Mouse (Mus musculus) kidney, adult 2 months (tissue): ENCODE measurements around the gene Tmem215.

Experiments used
- CTCF ChIP-seq: fragments of 200-500 bp; conservative IDR thresholded peaks from 2 replicates; pipeline ENCODE4 v1.5.1; 2011; ENCODE audit warnings: low read depth, mild to moderate bottlenecking, control low read depth, low read length, moderate library complexity, mixed read lengths; ENCODE audit not compliant: insufficient read depth, insufficient read length
- POLR2A ChIP-seq: fragments of 200-500 bp; IDR thresholded peaks from one replicate; pipeline ENCODE4 v1.6.1; 2011; ENCODE audit warnings: low read depth, low read length, control low read depth

DNA sequence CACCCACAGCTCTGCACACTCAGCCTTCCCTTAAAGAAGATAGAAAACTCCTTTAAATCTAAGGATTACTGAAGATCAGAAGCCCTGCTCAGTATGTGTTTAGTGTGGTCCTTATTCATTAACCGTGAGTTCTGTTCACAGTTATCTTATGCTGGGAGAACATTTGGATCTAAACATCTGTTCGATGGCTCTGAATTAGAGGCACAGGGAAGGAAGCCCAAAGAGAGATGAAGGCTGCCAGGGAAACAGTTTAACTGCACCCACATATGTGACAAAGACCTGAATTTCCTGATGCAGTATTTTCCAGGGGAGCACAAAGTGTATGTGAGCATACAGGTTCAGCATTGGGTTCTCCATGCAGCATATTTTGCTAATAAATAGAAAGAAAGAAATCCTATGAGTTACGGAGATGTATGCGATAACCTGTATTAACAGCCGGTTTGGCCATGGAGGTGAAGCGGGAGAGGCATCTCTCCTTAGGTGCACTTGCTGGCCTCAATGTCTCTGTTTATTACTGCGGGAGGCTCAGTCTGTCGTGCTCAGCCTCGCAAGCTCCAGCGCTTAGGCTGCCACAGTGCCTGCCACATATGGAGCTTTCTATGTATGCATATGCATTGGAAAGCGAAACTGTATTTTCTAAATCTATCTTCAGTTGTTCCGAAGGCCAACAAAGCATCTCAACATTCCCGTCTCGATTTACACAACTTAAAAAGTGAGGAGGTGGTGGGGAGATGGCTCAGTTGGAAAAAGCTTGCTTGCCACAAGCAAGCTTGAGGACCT is 46.8 kb downstream of the Tmem215 start:
- TF ChIP-seq POLR2A (no peak), CTCF (no peak)
